Mouse (Mus musculus) fat pad, adult 2 months (tissue): Measurements from ENCODE around the gene Dcaf12.

ENCODE experiments used
- DNase-seq: peaks from one replicate; pipeline ENCODE4 v3.0.0-alpha.2; 2011; ENCODE audit warnings: low read depth, low spot score; ENCODE audit errors: extremely low read depth

Dcaf12 gene

GRCm38 (mm10) chr4:41314141-41315129 lies at the start of gene Dcaf12:
Gene Dcaf12 (minus strand): TSS chr4:41314889.
- peak; percentile 67 for DNase-seq

DNA sequence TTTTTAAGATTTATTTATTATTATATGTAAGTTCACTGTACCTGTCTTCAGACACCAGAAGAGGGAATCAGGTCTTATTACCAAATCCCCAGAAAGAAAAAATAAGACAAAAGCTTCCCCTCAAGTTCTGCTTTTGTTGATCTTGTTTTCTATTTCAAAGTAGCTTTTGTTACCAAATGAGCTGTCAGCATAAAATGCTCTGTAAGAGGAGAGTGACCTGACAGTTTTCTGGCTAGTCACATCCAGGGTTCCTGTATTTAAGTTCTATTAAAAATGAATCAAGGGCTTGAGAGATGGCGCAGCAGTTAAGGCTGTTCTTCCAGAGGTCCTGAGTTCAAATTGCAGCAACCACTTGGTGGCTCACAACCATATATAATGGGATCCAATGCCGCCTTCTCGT lies 46.4 kb upstream of the Dcaf12 start:
- no peak for DNase-seq

GRCm38 (mm10) chr4:41359358-41359757 lies 44.7 kb upstream of the Dcaf12 start:
- no peak for DNase-seq

DNA sequence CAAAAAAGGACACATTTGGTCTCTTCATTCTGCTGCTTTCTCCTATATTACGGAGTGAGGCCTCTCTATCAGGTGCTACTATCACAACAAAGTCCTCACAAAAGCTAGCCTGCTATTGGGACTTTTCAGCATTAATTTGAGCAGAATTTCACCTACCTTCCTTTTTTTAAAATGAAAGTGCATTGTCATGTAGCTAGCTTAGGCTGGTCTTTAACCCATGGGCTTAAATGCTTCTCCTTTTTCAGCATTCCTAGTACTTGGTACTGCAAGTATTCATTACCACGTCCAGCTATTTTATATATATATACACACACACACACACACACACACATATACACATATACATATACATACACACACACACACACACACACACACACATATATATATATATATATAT lies 44.0 kb upstream of the Dcaf12 start:
- DNase-seq = no peak

DNA sequence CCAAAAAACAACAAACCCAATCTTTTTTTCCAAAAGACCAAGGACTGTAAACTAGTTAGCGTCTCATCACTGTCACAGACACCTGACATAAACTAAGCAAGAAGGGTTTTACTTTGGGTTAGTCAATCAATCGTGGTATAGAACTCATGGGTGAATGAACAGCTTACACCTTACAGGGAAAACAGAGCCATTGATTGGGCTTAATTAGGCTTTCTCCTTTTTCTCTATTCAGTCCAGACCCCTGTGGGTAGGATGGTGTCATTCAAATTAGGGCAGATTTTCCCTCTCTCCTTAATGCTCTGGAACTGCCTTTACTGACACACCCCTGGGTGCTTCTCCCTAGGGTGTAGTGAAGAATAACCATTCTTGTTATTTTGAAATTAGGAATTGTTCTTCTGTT lies 42.5 kb upstream of the Dcaf12 start:
- no peak for DNase-seq

GRCm38 (mm10) chr4:41353265-41353664 lies 38.6 kb upstream of the Dcaf12 start:
- no peak for DNase-seq

DNA sequence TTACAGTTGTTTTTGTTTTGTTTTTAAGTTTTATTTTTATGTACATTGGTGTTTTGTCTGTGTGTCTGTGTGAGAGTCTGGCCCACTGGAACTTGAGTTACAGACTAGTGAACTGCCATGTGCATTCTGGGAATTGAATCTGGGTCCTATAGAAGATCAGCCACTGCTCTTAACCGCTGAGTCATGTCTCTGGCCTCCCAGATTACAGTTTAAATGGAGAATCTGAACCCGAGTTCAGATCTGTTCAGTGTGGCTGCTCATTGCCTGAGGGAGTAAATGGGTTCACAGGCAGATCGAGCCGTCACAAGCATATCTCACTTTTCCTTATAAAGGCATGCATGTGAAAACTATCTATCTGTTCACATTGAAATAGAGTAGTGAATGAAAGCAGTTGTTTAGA lies 38.1 kb upstream of the Dcaf12 start:
- DNase-seq = no peak

- DNase-seq = no peak
Observed at GRCm38 (mm10) chr4:41349199-41349591, 34.5 kb upstream of the Dcaf12 start.

DNA sequence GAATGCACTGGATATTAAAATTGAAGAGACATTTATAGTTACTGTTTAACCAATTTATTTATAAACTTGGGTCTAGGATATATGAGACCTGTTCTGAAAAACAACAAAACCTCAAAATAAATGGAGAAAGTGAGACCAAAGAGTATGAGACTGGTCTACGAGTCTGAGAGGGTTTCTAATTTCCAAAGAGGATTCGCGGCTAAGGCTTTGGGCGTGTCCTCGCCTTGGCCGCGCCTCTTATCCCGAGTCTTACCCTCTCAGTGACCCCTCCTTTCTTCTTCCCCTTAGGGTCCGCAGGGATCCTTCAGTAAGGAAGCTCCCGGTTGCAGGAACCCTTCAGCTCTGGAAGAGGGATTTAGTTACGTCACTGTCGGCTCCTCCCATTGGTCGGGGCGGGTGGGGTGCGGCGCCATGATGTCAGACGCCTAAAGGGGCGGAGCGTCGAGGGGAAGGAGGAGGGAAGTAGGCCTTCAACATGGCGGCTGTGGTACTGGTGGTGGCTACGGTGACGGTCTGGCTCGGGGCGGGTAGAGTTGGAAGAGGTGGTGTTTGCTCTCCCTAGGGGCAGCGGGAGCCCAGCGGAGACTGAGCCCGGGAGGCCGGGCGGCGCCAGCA lies 34.0 kb upstream of the Dcaf12 start, which contains the start of gene Ubap1:
Gene Ubap1, plus strand, starts transcription at position 413 of the 615 bp plus-strand sequence.
- DNase-seq = peak; percentile 88

DNA sequence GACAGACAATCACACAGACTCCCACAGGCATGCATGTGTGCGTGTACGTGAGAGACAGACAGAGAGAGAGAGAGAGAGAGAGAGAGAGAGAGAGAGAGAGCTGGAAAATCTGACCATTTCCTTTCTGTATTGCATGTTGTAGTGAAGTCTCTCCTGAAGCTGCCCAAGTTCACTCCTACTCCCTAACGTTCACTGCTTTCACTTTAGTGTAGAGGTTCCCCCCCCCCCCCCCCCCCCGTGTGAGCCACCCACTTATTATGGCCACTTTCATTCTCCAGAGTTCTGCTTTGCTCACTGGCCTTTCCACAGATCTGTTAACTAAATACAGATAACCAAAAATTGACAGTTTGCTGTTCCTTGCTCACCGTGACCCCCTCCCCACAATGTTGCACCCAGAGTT lies 33.1 kb upstream of the Dcaf12 start:
- DNase-seq = no peak

DNA sequence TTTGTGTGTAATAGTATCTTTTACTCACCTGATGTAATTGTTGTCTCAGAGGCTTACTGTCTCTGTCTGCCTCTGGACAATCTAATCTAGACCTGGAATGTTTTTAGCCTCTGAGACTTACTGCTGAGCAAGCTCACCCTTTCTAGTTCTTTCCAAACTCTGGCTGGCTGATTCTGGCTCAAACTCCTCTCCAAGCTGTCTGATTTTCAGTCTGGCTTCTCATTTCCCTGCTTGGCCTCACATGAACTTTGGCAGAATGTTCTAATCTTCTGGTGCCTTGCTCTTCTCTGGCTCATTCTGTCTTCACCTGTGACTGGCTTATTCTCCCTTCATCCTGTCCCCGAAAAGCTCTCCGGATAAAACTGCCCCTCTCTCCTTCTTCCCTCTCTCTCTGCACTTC lies 31.3 kb upstream of the Dcaf12 start:
- no peak for DNase-seq

GRCm38 (mm10) chr4:41340912-41341550 lies 26.3 kb upstream of the Dcaf12 start:
- no peak for DNase-seq

GRCm38 (mm10) chr4:41336546-41336945 lies 21.9 kb upstream of the Dcaf12 start:
- no peak for DNase-seq

DNA sequence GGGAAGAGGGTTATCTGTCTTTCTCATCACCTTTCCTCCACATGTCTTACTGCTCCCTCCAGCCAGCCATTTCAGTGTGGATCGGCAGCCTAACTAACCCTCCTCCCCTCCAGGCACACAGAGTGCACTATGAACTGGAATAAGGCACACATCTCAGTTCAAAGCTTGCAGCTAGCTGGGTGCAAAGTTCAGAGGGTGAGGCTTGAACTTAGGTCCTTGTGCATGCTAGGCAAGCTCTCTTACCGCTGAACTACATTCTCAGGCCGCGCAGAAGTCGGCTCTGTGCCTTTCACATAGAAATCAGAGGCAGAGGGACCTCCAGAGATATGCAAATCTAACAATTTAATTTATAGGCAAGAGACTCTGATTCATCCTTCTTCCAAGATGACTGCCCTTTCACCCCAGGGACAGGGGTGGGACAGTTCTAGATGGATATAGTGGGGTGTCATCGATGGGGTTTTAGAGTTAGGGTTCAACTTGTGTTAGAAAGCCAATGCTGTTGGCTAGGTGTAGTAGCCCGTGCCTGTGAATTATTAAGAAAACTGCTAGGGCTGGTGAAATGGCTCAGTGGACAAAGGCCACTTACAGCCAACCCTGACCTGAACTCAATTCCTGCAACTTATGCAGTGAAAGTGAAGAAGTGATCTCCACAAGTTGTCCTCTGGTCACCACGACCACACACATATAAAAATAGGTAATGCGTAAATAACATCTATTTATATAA lies 17.2 kb upstream of the Dcaf12 start:
- DNase-seq = no peak

DNA sequence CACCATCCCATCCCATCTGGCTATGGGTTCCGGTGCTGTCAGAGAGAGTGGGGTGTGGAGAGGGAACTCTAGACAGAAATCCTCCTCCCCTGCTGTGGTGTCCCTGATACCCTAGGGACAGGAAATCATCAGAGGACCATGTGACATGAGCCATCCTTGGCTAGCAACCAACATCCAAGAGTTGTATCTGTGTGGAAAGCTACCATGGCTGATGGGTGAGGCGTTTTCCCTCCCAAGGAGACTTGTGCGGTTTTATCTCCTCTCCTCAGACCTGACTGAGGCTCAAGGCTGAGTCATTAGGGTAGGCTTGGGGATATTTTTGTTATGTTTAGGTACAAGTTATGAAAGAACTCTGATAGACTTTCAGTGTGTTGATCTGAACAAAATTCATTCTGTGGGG lies 16.4 kb upstream of the Dcaf12 start:
- DNase-seq = no peak

DNA sequence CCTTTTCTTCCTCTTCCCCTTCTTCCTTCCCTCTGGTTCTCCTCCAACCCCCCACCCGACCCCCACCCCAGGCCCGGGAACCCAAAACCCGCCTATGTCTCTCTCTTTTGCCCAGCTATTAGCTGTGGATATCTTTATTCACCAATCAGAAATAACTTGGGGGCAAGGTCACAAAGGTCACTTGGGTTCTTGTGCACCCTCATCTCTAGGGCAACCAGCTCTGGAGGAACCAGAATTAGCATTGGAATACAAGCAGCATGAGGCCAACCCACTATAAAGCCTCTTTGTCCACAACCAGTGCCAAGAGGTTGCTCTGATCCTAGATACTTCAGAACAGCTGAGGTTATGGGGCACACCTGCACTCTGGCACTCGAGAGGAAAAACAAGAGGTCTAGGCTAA lies 14.8 kb upstream of the Dcaf12 start:
- no peak for DNase-seq

DNA sequence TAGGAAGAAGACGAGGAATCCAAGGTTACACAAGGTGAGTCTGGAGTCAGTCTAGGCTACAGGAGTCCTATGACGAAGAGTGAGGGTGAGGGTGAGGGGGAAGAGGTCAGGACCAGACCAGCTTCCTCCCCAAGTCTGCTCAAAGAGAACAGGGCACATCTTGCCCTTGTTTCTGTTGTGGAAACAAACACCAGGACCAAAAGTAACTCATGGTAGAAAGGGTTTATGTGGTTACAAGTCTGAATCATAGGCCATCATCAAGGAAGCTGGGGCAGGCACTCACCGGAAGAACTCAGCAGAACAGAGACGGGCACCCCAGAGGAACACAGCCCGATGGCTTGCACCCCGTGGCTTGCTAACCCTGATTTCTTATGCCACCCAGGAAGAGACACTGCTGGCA lies 12.2 kb upstream of the Dcaf12 start:
- DNase-seq = no peak

- no peak for DNase-seq
Observed at GRCm38 (mm10) chr4:41320971-41321370, 6.3 kb upstream of the Dcaf12 start.

- DNase-seq = no peak
Observed at GRCm38 (mm10) chr4:41318267-41318666, 3.6 kb upstream of the Dcaf12 start.

GRCm38 (mm10) chr4:41315173-41315572 lies 484 bp upstream of the Dcaf12 start:
- DNase-seq = no peak

- no peak for DNase-seq
Observed at GRCm38 (mm10) chr4:41313722-41314121, 967 bp downstream of the Dcaf12 start.
